9 mouse cellular contexts compared by ENCODE assay signal in genomic region chr6:52006649-52007218, GRCm38 (mm10). TPM values are rescaled to one million over a fixed set of nuclear protein-coding genes. Genes with fewer than 3 reads are reported as not detected.
A peak's percentile ranks its signal among the peaks of the same experiment; 100 is the strongest.
DNase-seq lines count a peak whose midpoint lies in the region; ATAC-seq and TF ChIP-seq lines count a peak whose summit lies in the region.
"Had no signal": no experiment of that assay in that cellular context is flagged by ENCODE, and none has a peak within 500 bp of the region (broad histone marks: within the 10 kb centered on the region; RNA-seq: fewer than 3 reads in every experiment).

No protein-coding gene starts in this region.

- peak overlapping the region in 1 of 2 experiments; percentile 15; a peak in 1 of 4 replicates for H3K4me3 ChIP-seq in heart, embryonic 14.5 days (ENCODE audit: control insufficient read depth in 1 of 2, insufficient read depth in 1 of 2, low read depth in 1 of 2, low read length in 2 of 2)
- no peak overlapping the region for H3K4me3 ChIP-seq in intestine, postnatal 0 days (ENCODE audit: low read depth, low read length)
- peak overlapping the region; percentile 34 for H3K4me3 ChIP-seq in neural tube, embryonic 12.5 days
- H3K4me3 ChIP-seq: forebrain, embryonic 13.5 days had no signal

- no peak for TF ChIP-seq CTCF in intestine, postnatal 0 days (IDR thresholded peaks at IDR 0.05; ENCODE audit: low read depth)

- H3K9ac ChIP-seq in heart, embryonic 14.5 days (ENCODE audit: low read length): no peak overlapping the region
- no peak overlapping the region for H3K9ac ChIP-seq in intestine, postnatal 0 days (ENCODE audit: low read depth, low read length)
- H3K9ac ChIP-seq in neural tube, embryonic 12.5 days: peak overlapping the region; percentile 83
- H3K9ac ChIP-seq: forebrain, embryonic 13.5 days had no signal

- DNase-seq in heart, postnatal 36 days: no peak
- DNase-seq in embryo, embryonic 10 days (ENCODE audit: low spot score): peak; percentile 70
- no peak for DNase-seq in layer of hippocampus, adult 8-10 months (ENCODE audit: low spot score in 2 of 2)
- no peak for DNase-seq in gastrocnemius, adult 18-20 months (ENCODE audit: low spot score)

- no peaks in the 10 kb centered on the region for H3K36me3 ChIP-seq in heart, embryonic 14.5 days (ENCODE audit: control insufficient read depth, insufficient read depth, low read length)
- H3K36me3 ChIP-seq in intestine, postnatal 0 days (ENCODE audit: control insufficient read depth, insufficient read depth): no peaks in the 10 kb centered on the region
- no peaks in the 10 kb centered on the region for H3K36me3 ChIP-seq in neural tube, embryonic 12.5 days

- H3K27ac ChIP-seq in heart, embryonic 14.5 days (replicated peaks in 1 of 2; ENCODE audit: control insufficient read depth in 1 of 2, insufficient read depth in 1 of 2, low read depth in 2 of 2, low read length in 2 of 2): no peak overlapping the region
- no peak overlapping the region for H3K27ac ChIP-seq in intestine, postnatal 0 days (ENCODE audit: low read depth, low read length)
- H3K27ac ChIP-seq in neural tube, embryonic 12.5 days: peak overlapping the region; percentile 96
- H3K27ac ChIP-seq: forebrain, embryonic 13.5 days had no signal

- peaks cover 85% of the 10 kb centered on the region for H3K27me3 ChIP-seq in heart, embryonic 14.5 days (ENCODE audit: control insufficient read depth, insufficient read depth, low read length)
- peaks cover 12% of the 10 kb centered on the region; the same call in 1 of the 2 replicates for H3K27me3 ChIP-seq in intestine, postnatal 0 days (replicated peaks; ENCODE audit: control insufficient read depth, insufficient read depth, low read length)
- H3K27me3 ChIP-seq in neural tube, embryonic 12.5 days (replicated peaks): no peaks in the 10 kb centered on the region

- no peaks in the 10 kb centered on the region; a peak in 1 of 4 replicates for H3K4me1 ChIP-seq in heart, embryonic 14.5 days (ENCODE audit: control insufficient read depth in 2 of 2, insufficient read depth in 2 of 2, low read length in 2 of 2)
- no peaks in the 10 kb centered on the region; the same call in 1 of the 2 replicates for H3K4me1 ChIP-seq in intestine, postnatal 0 days (replicated peaks; ENCODE audit: control insufficient read depth, insufficient read depth, low read length)
- peaks cover 50% of the 10 kb centered on the region for H3K4me1 ChIP-seq in neural tube, embryonic 12.5 days
- H3K4me1 ChIP-seq: forebrain, embryonic 13.5 days had no signal

- H3K9me3 ChIP-seq in heart, embryonic 14.5 days (ENCODE audit: control insufficient read depth, low read length): no peaks in the 10 kb centered on the region
- H3K9me3 ChIP-seq in intestine, postnatal 0 days (ENCODE audit: control insufficient read depth): no peaks in the 10 kb centered on the region
- no peaks in the 10 kb centered on the region for H3K9me3 ChIP-seq in neural tube, embryonic 12.5 days
- H3K9me3 ChIP-seq: forebrain, embryonic 13.5 days had no signal

- ATAC-seq in heart, embryonic 14.5 days (ENCODE audit: insufficient number of reproducible peaks, insufficient read depth, low FRiP score, low read depth): no peak
- ATAC-seq in intestine, postnatal 0 days: no peak
- ATAC-seq in neural tube, embryonic 12.5 days (ENCODE audit: low FRiP score, low read depth): peak; percentile 7; the same call in 1 of the 2 replicates
- ATAC-seq in megakaryocyte progenitor cell, adult 5-6 weeks (replicated peaks; ENCODE audit: poor library complexity): no peak
- ATAC-seq: forebrain, embryonic 13.5 days had no signal

- intact Hi-C loops in heart, postnatal 36 days (cut with DNase I): no loop called here

- H3K4me2 ChIP-seq in heart, embryonic 14.5 days (ENCODE audit: low read length): peak overlapping the region; percentile 51; the same call in 1 of the 2 replicates
- peak overlapping the region; percentile 52 for H3K4me2 ChIP-seq in intestine, postnatal 0 days (replicated peaks; ENCODE audit: low read depth)
- H3K4me2 ChIP-seq in neural tube, embryonic 12.5 days (replicated peaks): peak overlapping the region; percentile 82
- H3K4me2 ChIP-seq: forebrain, embryonic 13.5 days had no signal

- 13% methylated on average over 13 of the region's 13 CpGs for WGBS in heart, embryonic 14.5 days
- WGBS in intestine, postnatal 0 days: 25% methylated on average over 13 of the region's 13 CpGs
- 3% methylated on average over 13 of the region's 13 CpGs for WGBS in neural tube, embryonic 12.5 days

RNA-seq across cellular contexts. Expression of gene Skap2, which starts 5.6 kb away (rescaled TPM):
- polyA plus RNA-seq in heart, embryonic 14.5 days (2014; fragmentation: Nextera tagmentation; extraction: Ambion mirVana): 15.2 and 16.0 TPM in 2 replicates
- 1 to 10 TPM; 8.0 to 8.2 TPM for total RNA-seq in heart, postnatal 36 days (2021)
- 40.3 and 45.4 TPM in 2 replicates for polyA plus RNA-seq in intestine, postnatal 0 days (2015; fragmentation: Nextera tagmentation; extraction: Ambion mirVana)
- polyA plus RNA-seq in neural tube, embryonic 12.5 days (2016; fragmentation: Nextera tagmentation; extraction: Ambion mirVana): 57.3 and 60.8 TPM in 2 replicates
- total RNA-seq in megakaryocyte progenitor cell, adult 5-6 weeks (2015): 96.8 and 103 TPM in 2 replicates
- total RNA-seq in megakaryocyte progenitor cell, adult 5-6 weeks (2017): 139 and 181 TPM in 2 replicates
- 10 to 100 TPM; 17.0 to 30.2 (median 25.6) TPM for total RNA-seq in layer of hippocampus, adult 8-10 months (2022)
- total RNA-seq in gastrocnemius, adult 18-20 months (2021): 1 to 10 TPM; 3.9 to 4.3 TPM
